In genomic region chr9:71012399-71012798, GRCm38 (mm10) we compare ENCODE assay signal across 24 mouse cellular contexts.
A peak's percentile ranks its signal among the peaks of the same experiment; 100 is the strongest.
DNase-seq lines count a peak whose midpoint lies in the region; ATAC-seq and TF ChIP-seq lines count a peak whose summit lies in the region.
"Had no signal": no experiment of that assay in that cellular context is flagged by ENCODE, and none has a peak within 500 bp of the region (broad histone marks: within the 10 kb centered on the region; RNA-seq: fewer than 3 reads in every experiment).

No protein-coding gene starts in this region.

- TF ChIP-seq POLR2A in olfactory bulb, adult 2 months (IDR thresholded peaks at IDR 0.05; ENCODE audit: insufficient read depth, low read depth, low read length) = no peak

- intact Hi-C loops in left cerebral cortex, adult 2 months (cut with DNase I) = no loop called here
- intact Hi-C loops in left cerebral cortex, postnatal 10 days (cut with DNase I) = no loop called here

- no peaks in the 10 kb centered on the region for H3K36me3 ChIP-seq in forebrain, embryonic 15.5 days
- H3K36me3 ChIP-seq in forebrain, embryonic 10.5 days (replicated peaks) = no peaks in the 10 kb centered on the region
- H3K36me3 ChIP-seq in heart, embryonic 10.5 days = no peaks in the 10 kb centered on the region
- H3K36me3 ChIP-seq in stomach, postnatal 0 days (ENCODE audit: control insufficient read depth, insufficient read depth, low read length) = no peaks in the 10 kb centered on the region
- H3K36me3 ChIP-seq: embryonic facial prominence, embryonic 15.5 days; kidney, embryonic 15.5 days; liver, embryonic 13.5 days; neural tube, embryonic 15.5 days; stomach, embryonic 15.5 days had no signal

- no peak for ATAC-seq in forebrain, embryonic 15.5 days (replicated peaks)
- ATAC-seq in stomach, postnatal 0 days (ENCODE audit: low FRiP score, low TSS enrichment) = no peak
- ATAC-seq: activated CD4-positive, CD25-positive, alpha-beta regulatory T cell, adult 4 months; hindbrain, embryonic 16.5 days; intestine, postnatal 0 days had no signal

- no peak overlapping the region for H3K4me2 ChIP-seq in forebrain, embryonic 15.5 days (replicated peaks)
- H3K4me2 ChIP-seq in stomach, postnatal 0 days (replicated peaks; ENCODE audit: low read depth) = no peak overlapping the region
- H3K4me2 ChIP-seq: embryonic facial prominence, embryonic 15.5 days; kidney, embryonic 15.5 days; liver, embryonic 13.5 days; midbrain, embryonic 11.5 days; neural tube, embryonic 15.5 days; stomach, embryonic 15.5 days had no signal

- TF ChIP-seq EP300 in stomach, postnatal 0 days (optimal IDR thresholded peaks at IDR 0.05) = no peak

- H3K4me3 ChIP-seq in forebrain, embryonic 15.5 days = no peak overlapping the region
- H3K4me3 ChIP-seq in forebrain, embryonic 10.5 days = no peak overlapping the region
- no peak overlapping the region for H3K4me3 ChIP-seq in heart, embryonic 10.5 days
- no peak overlapping the region for H3K4me3 ChIP-seq in left cerebral cortex, adult 2 months
- H3K4me3 ChIP-seq in olfactory bulb, adult 2 months (ENCODE audit: insufficient read depth, low read depth, low read length) = no peak overlapping the region
- H3K4me3 ChIP-seq in stomach, postnatal 0 days (ENCODE audit: low read depth, low read length) = no peak overlapping the region
- H3K4me3 ChIP-seq: embryonic facial prominence, embryonic 15.5 days; gastrocnemius, adult 2 months; kidney, embryonic 15.5 days; liver, embryonic 13.5 days; neural tube, embryonic 15.5 days; stomach, embryonic 15.5 days had no signal

- WGBS in forebrain, embryonic 15.5 days = 79% methylated on average over 1 of the region's 1 CpGs
- WGBS in forebrain, embryonic 10.5 days = 86% methylated on average over 1 of the region's 1 CpGs
- WGBS in heart, embryonic 10.5 days = 80% methylated on average over 1 of the region's 1 CpGs
- 48% methylated on average over 1 of the region's 1 CpGs for WGBS in olfactory bulb, adult 2 months
- 63% methylated on average over 1 of the region's 1 CpGs for WGBS in stomach, postnatal 0 days

- no peak for TF ChIP-seq CTCF in left cerebral cortex, adult 2 months (IDR thresholded peaks at IDR 0.05)
- no peak for TF ChIP-seq CTCF in olfactory bulb, adult 2 months (IDR thresholded peaks at IDR 0.05; ENCODE audit: insufficient read depth, low read depth, low read length)
- no peak for TF ChIP-seq CTCF in stomach, postnatal 0 days (IDR thresholded peaks at IDR 0.05; ENCODE audit: low read depth)

- 0 out of 2 replicates have a peak overlapping the region, but pooled peaks have one; percentile 11 for H3K27ac ChIP-seq in forebrain, embryonic 15.5 days (replicated peaks)
- no peak overlapping the region for H3K27ac ChIP-seq in forebrain, embryonic 10.5 days
- H3K27ac ChIP-seq in heart, embryonic 10.5 days = no peak overlapping the region
- peak overlapping the region; percentile 44 for H3K27ac ChIP-seq in left cerebral cortex, adult 2 months
- peak overlapping the region; percentile 32; the same call in 1 of the 2 replicates for H3K27ac ChIP-seq in olfactory bulb, adult 2 months (ENCODE audit: insufficient read depth, low read depth, low read length)
- no peak overlapping the region for H3K27ac ChIP-seq in stomach, postnatal 0 days (replicated peaks)
- H3K27ac ChIP-seq: embryonic facial prominence, embryonic 15.5 days; gastrocnemius, adult 2 months; kidney, embryonic 15.5 days; liver, embryonic 13.5 days; neural tube, embryonic 15.5 days; stomach, embryonic 15.5 days had no signal

- H3K27me3 ChIP-seq in forebrain, embryonic 15.5 days = no peaks in the 10 kb centered on the region
- H3K27me3 ChIP-seq in forebrain, embryonic 10.5 days (ENCODE audit: poor library complexity, severe bottlenecking) = no peaks in the 10 kb centered on the region
- no peaks in the 10 kb centered on the region for H3K27me3 ChIP-seq in heart, embryonic 10.5 days (ENCODE audit: insufficient read depth, poor library complexity, severe bottlenecking)
- H3K27me3 ChIP-seq in stomach, postnatal 0 days (ENCODE audit: control insufficient read depth, insufficient read depth, low read length) = no peaks in the 10 kb centered on the region
- H3K27me3 ChIP-seq: embryonic facial prominence, embryonic 15.5 days; kidney, embryonic 15.5 days; liver, embryonic 13.5 days; neural tube, embryonic 15.5 days; stomach, embryonic 15.5 days had no signal

- no peaks in the 10 kb centered on the region for H3K9me3 ChIP-seq in forebrain, embryonic 15.5 days
- H3K9me3 ChIP-seq in forebrain, embryonic 10.5 days = no peaks in the 10 kb centered on the region
- H3K9me3 ChIP-seq in heart, embryonic 10.5 days = no peaks in the 10 kb centered on the region
- no peaks in the 10 kb centered on the region for H3K9me3 ChIP-seq in stomach, postnatal 0 days (ENCODE audit: control insufficient read depth, low read length)
- H3K9me3 ChIP-seq: embryonic facial prominence, embryonic 15.5 days; kidney, embryonic 15.5 days; liver, embryonic 13.5 days; neural tube, embryonic 15.5 days; stomach, embryonic 15.5 days had no signal

- no peak overlapping the region for H3K9ac ChIP-seq in forebrain, embryonic 15.5 days (replicated peaks)
- no peak overlapping the region for H3K9ac ChIP-seq in stomach, postnatal 0 days (ENCODE audit: low read length)
- H3K9ac ChIP-seq: embryonic facial prominence, embryonic 15.5 days; kidney, embryonic 15.5 days; liver, embryonic 13.5 days; neural tube, embryonic 15.5 days; stomach, embryonic 15.5 days had no signal

- no peaks in the 10 kb centered on the region for H3K4me1 ChIP-seq in forebrain, embryonic 15.5 days
- no peaks in the 10 kb centered on the region for H3K4me1 ChIP-seq in forebrain, embryonic 10.5 days
- H3K4me1 ChIP-seq in heart, embryonic 10.5 days = no peaks in the 10 kb centered on the region
- H3K4me1 ChIP-seq in olfactory bulb, adult 2 months (ENCODE audit: control insufficient read depth, insufficient read depth, low read length) = peaks cover 7% of the 10 kb centered on the region
- H3K4me1 ChIP-seq in stomach, postnatal 0 days (replicated peaks; ENCODE audit: control insufficient read depth, insufficient read depth) = no peaks in the 10 kb centered on the region
- H3K4me1 ChIP-seq: embryonic facial prominence, embryonic 15.5 days; liver, embryonic 13.5 days; stomach, embryonic 15.5 days had no signal

- DNase-seq in forebrain, embryonic 10.5 days (ENCODE audit: extremely low spot score, low spot score) = no peak
- peak; percentile 33 for DNase-seq in heart, adult 11 months
- no peak for DNase-seq in heart, embryonic 10.5 days (ENCODE audit: low spot score)
- no peak for DNase-seq in left cerebral cortex, adult 2 months (ENCODE audit: extremely low spot score in 1 of 2, low spot score in 2 of 2)
- DNase-seq in left cerebral cortex, postnatal 10 days (ENCODE audit: extremely low spot score in 1 of 2, low spot score in 2 of 2) = no peak
- no peak for DNase-seq in stomach, postnatal 0 days (ENCODE audit: low spot score)
- DNase-seq: adrenal gland, adult 8-10 months; cerebellum, adult 9-10 months; gastrocnemius, adult 2 months; heart, postnatal 4 days; kidney, postnatal 4 days; liver, embryonic 13.5 days; lung, adult 2 months; lung, postnatal 14 days had no signal

Comparison
In these comparisons a context has a peak if more than half of its experiments do, and no peak if none do; other contexts are left out.
1. H3K27ac ChIP-seq: peak in forebrain, embryonic 15.5 days (single experiment), left cerebral cortex, adult 2 months (single experiment) and olfactory bulb, adult 2 months (single experiment); none in forebrain, embryonic 10.5 days (single experiment), heart, embryonic 10.5 days (single experiment) and stomach, postnatal 0 days (single experiment).